17 mouse cellular contexts compared by ENCODE assay signal in the genomic region with DNA sequence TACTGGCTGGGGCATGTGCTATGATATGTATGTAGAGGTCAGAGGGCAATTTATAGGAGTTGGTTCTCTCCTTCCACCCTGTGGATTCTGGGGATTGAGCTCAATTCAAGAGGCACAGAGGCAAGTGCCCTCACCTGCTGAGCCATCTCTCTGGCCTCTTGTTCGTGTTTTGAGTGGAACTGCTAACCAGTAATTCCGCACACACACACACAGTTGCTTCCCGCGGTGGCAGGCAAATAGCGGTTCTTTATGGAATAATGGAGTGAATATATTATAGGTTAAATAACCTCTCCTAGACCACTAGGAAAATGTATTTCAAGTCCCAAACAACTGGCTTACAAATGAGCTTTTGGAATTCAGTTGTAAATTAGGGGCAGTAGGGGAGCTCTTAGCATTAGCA.
"Had no signal": no experiment of that assay in that cellular context is flagged by ENCODE, and none has a peak within 500 bp of the region (broad histone marks: within the 10 kb centered on the region; RNA-seq: fewer than 3 reads in every experiment).

No protein-coding gene starts in this region.

- H3K9ac ChIP-seq: liver, embryonic 14.5 days; lung, embryonic 14.5 days; neural tube, embryonic 13.5 days; neural tube, embryonic 15.5 days; stomach, embryonic 15.5 days had no signal

- H3K9me3 ChIP-seq: midbrain, embryonic 10.5 days; neural tube, embryonic 13.5 days; neural tube, embryonic 15.5 days; stomach, embryonic 15.5 days had no signal

- H3K4me3 ChIP-seq: midbrain, embryonic 10.5 days; myocyte; neural tube, embryonic 13.5 days; neural tube, embryonic 15.5 days; stomach, embryonic 15.5 days had no signal

- H3K27ac ChIP-seq: liver, embryonic 14.5 days; midbrain, embryonic 10.5 days; neural tube, embryonic 13.5 days; neural tube, embryonic 15.5 days; stomach, embryonic 15.5 days; stomach, postnatal 0 days had no signal

- DNase-seq: lung, postnatal 10 days; lung, postnatal 4 days; retina, postnatal 1 day; right cerebral cortex, adult 18-20 months; right cerebral cortex, postnatal 25 days; thymus, adult 2 months; thymus, postnatal 25 days; thymus, postnatal 4 days had no signal

- H3K4me2 ChIP-seq: lung, embryonic 14.5 days; neural tube, embryonic 13.5 days; neural tube, embryonic 15.5 days; stomach, embryonic 15.5 days had no signal

- H3K27me3 ChIP-seq: neural tube, embryonic 13.5 days; neural tube, embryonic 15.5 days; stomach, embryonic 15.5 days had no signal

- H3K36me3 ChIP-seq: midbrain, embryonic 10.5 days; neural tube, embryonic 13.5 days; neural tube, embryonic 15.5 days; stomach, embryonic 15.5 days had no signal

- ATAC-seq: midbrain, embryonic 16.5 days had no signal
